Mouse (Mus musculus) brown adipose tissue, adult 24 weeks (tissue): ENCODE data around the gene Cxcl3. TPM values are rescaled to one million over a fixed set of nuclear protein-coding genes. Genes with fewer than 3 reads are reported as not detected.

ENCODE experiments used
- H3K27ac ChIP-seq: fragments of 200-500 bp; replicated peaks from 2 replicates; pipeline ENCODE4 v1.5.1; 2012; ENCODE audit warnings: low read depth, mild to moderate bottlenecking, low read length
- H3K4me1 ChIP-seq: fragments of 200-500 bp; 2 replicates; pipeline ENCODE4 v1.6.1; 2012; ENCODE audit warnings: low read length, mixed read lengths; ENCODE audit not compliant: control insufficient read depth, insufficient read depth, insufficient read length
- H3K4me3 ChIP-seq: fragments of 200-500 bp; 2 replicates; pipeline ENCODE4 v1.5.1; 2012; ENCODE audit warnings: low read depth, mild to moderate bottlenecking, low read length, moderate library complexity; ENCODE audit not compliant: insufficient read depth
- polyA plus RNA-seq: library from polyadenylated mRNA; stranded (reverse); fragments of >200 nt; gene quantifications from 2 replicates; pipeline ENCODE4 v1.2.4, GENCODE M21; 2012; ENCODE audit not compliant: missing spikeins, insufficient read depth, insufficient read length

The Cxcl3 gene
- polyA plus RNA-seq, 1 experiment, result not detected

GRCm38 (mm10) chr5:90832145-90832767 is 46.4 kb downstream of the Cxcl3 start:
- Histone ChIP-seq H3K4me1 (no peaks in the 10 kb centered on the region), H3K27ac (no peak overlapping the region), H3K4me3 (no peak overlapping the region)

DNA sequence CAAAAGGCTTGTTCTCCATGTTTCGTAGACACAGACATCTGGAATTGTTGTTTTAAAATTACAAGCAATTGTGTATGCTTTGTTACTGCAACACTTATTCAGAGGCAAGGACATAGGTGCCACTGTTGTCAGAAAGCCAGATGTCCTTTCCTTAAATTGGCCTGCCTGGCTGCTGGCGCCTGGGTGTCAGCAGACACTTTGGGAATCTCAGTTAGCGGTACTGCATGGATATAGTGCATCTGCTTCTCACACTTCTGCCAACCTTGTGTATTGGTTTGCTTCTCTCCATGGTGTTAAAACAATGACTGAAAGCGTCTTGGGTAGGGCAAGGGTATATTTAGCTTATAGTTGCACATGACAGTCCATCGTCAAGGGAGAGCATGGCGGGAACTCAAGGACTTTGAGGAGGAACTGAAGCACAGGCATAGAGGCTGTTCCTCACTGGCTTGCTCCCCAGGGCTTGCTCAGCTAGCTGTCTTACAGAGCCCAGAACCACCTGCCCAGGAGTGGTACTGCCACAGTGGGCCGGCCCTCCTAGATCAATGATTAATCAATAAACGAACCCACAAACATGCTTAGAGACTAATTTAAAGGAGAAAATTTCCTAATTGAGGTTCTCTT is 47.0 kb downstream of the Cxcl3 start:
- no peak overlapping the region for H3K4me3 ChIP-seq
- H3K4me1 ChIP-seq, result no peaks in the 10 kb centered on the region
- H3K27ac ChIP-seq, result no peak overlapping the region

DNA sequence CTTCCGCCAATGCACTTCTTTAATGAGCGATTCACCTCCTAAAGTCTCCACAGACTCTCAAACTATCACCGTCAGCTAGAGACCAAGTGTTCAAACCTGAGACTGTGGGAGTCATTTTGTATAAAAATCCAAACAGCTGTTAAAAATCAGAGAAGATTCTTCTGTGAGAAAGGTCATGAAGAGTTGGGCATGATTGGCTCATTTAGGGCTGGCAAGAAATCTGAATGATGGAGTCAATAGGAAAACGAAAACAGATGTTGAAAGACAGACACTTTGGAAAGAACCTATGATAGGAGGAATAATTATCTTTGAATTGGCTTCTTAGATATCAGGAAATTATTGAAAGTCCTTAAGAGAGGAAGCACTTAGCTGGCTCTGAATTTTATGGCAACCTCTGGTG is 48.5 kb downstream of the Cxcl3 start:
- Histone ChIP-seq H3K27ac (no peak overlapping the region), H3K4me1 (no peaks in the 10 kb centered on the region), H3K4me3 (no peak overlapping the region)

DNA sequence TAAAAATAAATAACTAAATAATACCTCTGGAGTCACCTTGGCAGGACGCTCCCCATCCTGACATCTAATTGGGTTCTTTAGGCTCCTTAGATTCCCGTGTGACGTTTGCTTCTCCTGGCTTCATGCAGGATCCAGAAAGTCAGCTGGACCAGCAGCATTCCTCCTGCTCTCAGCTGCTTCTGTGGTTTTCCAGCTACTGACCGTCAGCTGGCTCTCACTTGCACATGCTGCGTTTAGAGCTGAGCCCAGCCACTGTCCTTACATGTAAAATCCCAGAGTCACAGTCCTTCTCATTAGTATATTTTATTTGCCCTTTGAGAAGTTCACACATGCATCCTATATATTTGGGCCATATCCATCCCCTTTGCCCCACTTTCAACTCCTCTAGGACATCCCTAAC is 52.7 kb downstream of the Cxcl3 start:
- no peak overlapping the region for H3K4me3 ChIP-seq
- H3K4me1 ChIP-seq, result no peaks in the 10 kb centered on the region
- no peak overlapping the region for H3K27ac ChIP-seq

Other genes starting within 250 kb of the Cxcl3 start
- not detected in 2 replicates for gene 5830473C10Rik, start 225.0 kb upstream of the Cxcl3 start, polyA plus RNA-seq
- gene Rassf6, start 145.4 kb upstream of the Cxcl3 start, polyA plus RNA-seq, result 14.0 and 17.0 TPM in 2 replicates
- not detected in 2 replicates for gene Cxcl5, start 26.7 kb upstream of the Cxcl3 start, polyA plus RNA-seq
- gene Ppbp, start 17.6 kb upstream of the Cxcl3 start, polyA plus RNA-seq, result 1.6 and 7.1 TPM in 2 replicates
- 45.4 and 76.2 TPM in 2 replicates for gene Pf4, start 13.7 kb upstream of the Cxcl3 start, polyA plus RNA-seq
- not detected in 2 replicates for gene Cxcl15, start 8.4 kb downstream of the Cxcl3 start, polyA plus RNA-seq
- gene Cxcl1, start 105.1 kb downstream of the Cxcl3 start, polyA plus RNA-seq, result 5.5 TPM in 1 of 2 replicates, not detected in the other
- 6.6 TPM in 1 of 2 replicates, not detected in the other for gene Cxcl2, start 117.8 kb downstream of the Cxcl3 start, polyA plus RNA-seq
- 27.9 and 48.7 TPM in 2 replicates for gene Mthfd2l, start 145.0 kb downstream of the Cxcl3 start, polyA plus RNA-seq
- gene Epgn, start 241.4 kb downstream of the Cxcl3 start, polyA plus RNA-seq, result not detected in 2 replicates